Mouse (Mus musculus): ENCODE results near the gene Zfp958. TPM values are rescaled to one million over a fixed set of nuclear protein-coding genes. Genes with fewer than 3 reads are reported as not detected.
"Not testable (repeated sequence)": the region's sequence is repeated elsewhere in the genome, so short reads cannot be mapped to it uniquely, and the experiment has no call there.

Zfp958 gene
- total RNA-seq (2022), result 10 to 100 TPM in 2 of 4 experiments, 1 to 10 TPM in 2; 8.0 to 10.5 (median 10.1) TPM

DNA sequence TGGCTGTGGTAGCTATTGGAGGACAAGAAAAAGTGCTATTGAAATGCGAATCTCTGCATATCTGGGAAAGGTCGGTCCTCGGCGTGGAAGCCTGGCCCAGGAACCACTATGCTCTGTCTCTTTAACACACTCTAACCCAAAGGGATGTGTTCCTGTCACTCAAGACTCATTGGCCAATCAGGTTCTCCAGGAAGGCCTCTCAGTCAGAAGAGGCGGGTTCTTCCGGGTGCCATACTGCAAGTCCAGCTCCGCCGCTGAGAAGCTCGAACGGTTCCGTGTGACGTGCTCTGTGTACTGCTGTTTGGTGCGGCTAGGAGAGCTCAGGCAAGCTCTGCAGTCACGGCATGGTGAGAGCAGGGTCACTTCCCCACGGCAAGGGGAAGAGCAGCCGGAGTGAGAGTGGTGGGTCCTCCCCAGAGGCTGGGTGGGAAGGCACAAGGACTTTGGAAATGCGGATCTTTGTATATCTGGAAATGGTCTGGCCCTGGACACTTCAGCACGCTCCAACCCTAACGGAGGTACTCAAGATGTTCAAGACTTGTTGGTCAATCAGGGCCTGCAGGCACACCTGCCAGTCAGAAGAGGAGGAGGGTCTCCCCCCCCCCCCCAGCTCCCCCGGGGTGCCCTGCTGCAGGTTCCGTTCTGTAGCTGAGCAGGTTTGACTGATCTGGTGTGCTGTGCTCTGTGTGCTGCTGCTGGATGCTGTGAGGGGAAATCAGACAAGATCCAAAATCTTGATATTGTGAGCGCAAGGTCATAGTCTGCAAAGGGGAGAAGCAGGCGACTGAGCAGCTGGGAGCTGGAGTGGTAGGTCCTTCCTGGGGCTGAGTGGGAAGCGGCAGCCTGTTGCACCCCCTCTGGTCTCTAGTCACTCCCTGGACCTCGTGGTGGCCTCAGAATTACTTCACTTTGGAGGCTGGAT, at the start of gene Zfp958:
Zfp958 (plus strand) TSS at position 236 of the 922 bp plus-strand sequence.
- peak; percentile 98 for DNase-seq (ENCODE audit: low spot score)

DNA sequence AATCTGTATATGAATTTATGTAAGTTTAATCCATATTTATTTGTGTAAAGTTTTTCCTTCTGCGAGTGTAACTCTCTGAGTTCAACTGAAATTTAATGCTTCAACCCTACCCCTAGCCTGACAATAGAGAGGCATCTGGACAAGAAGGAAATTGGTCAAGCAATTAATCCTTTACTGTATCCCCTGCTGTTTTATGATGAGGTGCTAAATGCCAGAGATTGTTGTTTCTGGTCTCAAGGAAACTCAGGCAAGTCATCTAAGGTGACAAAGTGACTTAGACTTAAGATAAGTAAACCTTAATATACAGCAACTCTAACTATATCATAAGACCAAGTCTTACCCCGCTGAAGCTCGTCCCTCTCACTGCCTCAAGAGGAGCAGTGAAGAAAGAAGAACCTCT, 31.0 kb upstream of the Zfp958 start:
- DNase-seq (ENCODE audit: low spot score), result no peak

- no peak for DNase-seq (ENCODE audit: low spot score)
Measured at GRCm38 (mm10) chr8:4582754-4583178, 30.2 kb upstream of the Zfp958 start.

DNA sequence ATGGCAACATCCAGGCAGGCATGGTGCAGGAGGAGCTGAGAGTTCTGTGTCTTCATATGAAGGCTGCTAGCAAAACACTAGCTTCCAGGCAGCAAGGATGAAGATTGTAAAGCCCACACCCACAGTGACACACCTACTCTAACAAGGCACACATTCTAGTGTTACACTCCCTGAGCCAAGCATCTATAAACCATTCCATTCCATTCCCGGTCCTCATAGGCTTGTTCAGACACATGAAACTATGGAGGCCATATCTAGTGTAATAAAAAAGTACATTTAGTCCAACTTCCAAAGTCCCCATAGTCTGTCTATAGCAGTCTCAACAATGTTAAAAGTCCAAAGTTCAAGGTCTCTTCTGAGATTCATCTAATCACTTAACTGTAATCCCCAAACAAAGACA, 28.3 kb upstream of the Zfp958 start:
- no peak for DNase-seq (ENCODE audit: low spot score)

DNA sequence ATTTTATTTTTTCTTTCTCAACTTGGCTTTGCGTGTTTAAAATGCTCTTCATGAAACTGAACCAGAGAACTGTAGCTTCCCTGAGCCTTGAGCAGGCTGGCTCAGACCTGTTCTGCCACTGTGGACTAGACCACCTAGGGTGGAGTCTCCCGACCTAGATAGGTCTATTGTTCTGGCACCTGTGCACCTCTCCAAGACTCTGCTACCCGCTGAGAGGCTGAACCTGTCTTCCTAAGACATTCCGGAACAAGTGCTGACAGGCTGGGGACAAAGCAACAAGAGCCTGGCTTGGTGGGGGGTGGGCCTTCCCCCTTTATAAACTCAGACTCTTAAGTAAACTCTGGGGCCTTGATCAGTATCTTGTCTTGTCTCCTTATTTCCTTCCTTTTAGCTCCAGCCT, 26.6 kb upstream of the Zfp958 start:
- DNase-seq (ENCODE audit: low spot score), result no peak

- peak; percentile 48 for DNase-seq (ENCODE audit: low spot score)
Measured at GRCm38 (mm10) chr8:4588165-4589000, 24.6 kb upstream of the Zfp958 start.

GRCm38 (mm10) chr8:4608896-4609295, 4.1 kb upstream of the Zfp958 start:
- no peak for DNase-seq (ENCODE audit: low spot score)

DNA sequence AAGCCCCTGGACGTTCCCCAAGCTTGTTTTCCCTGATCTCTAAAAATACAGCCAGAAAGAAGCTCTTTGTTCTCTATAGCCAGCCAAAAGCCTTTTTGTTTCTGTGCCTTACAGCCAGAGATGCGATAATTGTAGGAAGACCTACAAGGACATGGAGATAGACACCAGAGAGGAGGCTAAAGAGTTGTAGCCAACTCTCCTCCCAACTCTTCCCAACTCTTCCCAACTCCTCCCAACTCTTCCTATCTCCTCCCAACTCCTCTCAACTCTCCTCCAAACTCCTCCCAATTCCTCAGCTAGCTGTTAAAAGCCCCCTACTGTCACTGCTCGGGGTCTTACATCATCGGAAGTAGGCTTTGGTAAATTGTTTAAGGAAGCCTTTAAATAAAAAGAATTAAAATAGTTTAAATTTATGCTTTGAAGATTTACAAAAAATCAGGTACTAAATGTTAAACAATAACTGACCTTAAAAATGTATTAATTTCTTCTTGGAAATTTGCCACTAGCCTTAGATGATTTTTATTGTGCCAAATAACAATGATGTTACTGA, 1.3 kb upstream of the Zfp958 start:
- peak; percentile 12 for DNase-seq (ENCODE audit: low spot score)

DNA sequence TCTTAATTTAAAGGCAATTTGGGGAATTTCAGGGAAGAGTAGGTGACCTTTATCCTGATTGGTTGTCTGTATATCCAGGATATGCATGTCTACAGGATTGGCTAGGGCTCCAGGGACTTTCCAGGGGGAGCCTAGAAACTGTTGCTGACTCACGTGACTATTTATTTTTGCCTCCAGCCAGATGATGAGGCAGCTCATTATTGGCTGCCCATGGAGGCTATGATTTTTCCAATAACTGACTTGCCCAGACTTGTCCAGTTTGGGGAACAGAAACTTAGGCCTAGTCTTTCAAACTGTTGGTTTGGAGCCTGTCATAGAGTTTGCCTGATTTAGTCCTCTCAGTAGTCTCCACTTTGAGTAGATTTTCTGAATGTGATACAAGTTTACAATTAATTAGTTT, 14.4 kb downstream of the Zfp958 start:
- DNase-seq (ENCODE audit: low spot score), result no peak

DNA sequence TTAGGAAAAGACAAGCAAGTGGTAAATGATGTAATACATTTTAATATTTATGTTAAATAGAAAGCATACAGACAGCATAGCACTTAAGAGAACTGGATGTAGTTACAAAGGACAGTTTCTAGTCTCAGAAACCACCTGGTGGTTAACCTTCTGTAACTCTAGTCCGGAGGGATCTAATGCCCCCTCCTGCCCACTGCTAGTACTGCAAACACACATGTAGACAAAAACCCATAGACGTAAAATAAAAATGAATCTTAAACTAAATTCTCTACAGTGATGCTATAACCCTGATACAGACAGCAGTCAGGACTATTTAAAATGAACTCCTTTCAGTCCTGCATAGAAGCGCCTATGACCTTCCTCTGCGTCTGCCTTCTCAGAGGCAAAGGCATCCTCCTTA, 24.1 kb downstream of the Zfp958 start:
- no peak for DNase-seq (ENCODE audit: low spot score)

GRCm38 (mm10) chr8:4642974-4643373, 30.0 kb downstream of the Zfp958 start:
- not testable (repeated sequence) for DNase-seq (ENCODE audit: low spot score)

- peak; percentile 24 for DNase-seq (ENCODE audit: low spot score)
Measured at GRCm38 (mm10) chr8:4656536-4656935, 43.6 kb downstream of the Zfp958 start.

DNA sequence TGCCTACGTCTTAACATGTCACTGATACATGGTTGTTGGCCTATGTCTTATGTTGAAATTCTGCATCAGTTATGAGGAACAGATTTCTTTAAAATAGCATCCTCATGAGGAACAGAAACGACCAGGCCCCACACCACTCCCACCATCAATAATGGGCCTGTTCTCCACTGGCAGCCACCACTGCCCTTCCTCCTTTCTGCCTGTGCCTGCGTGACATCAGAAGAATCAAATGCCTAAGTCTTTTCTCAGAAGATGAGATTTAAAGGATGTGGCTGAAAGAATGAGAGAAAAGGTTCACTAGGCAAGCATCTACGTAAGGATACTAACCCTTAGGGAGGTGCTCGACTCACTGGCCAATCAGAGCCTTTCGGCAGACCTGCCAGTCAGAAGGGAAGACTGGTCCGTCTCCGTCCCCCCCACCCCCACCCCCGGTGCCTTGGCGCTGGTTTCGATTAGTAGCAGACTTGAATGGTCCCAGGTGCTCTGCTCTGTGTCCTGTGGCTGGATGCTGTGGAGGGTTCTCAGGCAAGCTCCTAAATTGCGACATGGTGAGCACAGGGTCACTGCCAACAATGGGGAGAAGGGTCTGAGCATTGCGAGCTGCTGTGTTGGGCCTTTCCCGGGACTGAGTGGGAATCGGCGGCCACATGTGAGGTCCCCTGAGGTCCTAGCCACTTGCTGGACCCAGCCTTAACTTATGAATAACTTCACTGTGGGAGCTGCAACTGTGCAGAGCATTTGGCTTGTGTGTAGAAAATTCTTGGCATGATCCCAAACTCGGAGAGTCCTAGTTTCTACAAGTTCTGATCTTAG, 62.4 kb downstream of the Zfp958 start:
- no peak for DNase-seq (ENCODE audit: low spot score)

GRCm38 (mm10) chr8:4676586-4676985, 63.6 kb downstream of the Zfp958 start:
- DNase-seq (ENCODE audit: low spot score), result no peak

GRCm38 (mm10) chr8:4677265-4678217, 64.6 kb downstream of the Zfp958 start:
- peak; percentile 98 for DNase-seq (ENCODE audit: low spot score)

GRCm38 (mm10) chr8:4678218-4678907, 65.4 kb downstream of the Zfp958 start:
- DNase-seq (ENCODE audit: low spot score), result no peak

- DNase-seq (ENCODE audit: low spot score), result no peak
Measured at GRCm38 (mm10) chr8:4678908-4679545, 66.1 kb downstream of the Zfp958 start.

DNA sequence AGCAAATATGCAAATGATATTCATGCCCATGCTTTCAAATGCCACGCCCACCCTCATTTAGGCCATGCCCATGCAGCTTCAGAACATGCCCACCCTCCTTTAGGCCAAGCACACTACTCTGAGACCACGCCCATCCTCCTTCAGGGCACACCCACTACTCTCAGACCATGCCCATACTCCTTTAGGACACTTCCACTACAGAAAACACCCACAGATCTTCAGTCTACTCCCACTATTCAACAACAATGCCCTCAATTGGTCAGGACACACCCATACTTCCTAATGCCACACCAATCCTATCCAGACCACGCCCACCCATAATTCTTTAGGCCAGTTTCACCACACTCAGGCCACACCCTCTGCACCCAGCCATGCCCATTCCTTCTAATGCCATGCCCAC, 66.8 kb downstream of the Zfp958 start:
- DNase-seq (ENCODE audit: low spot score), result no peak
